Mouse (Mus musculus) stomach, postnatal 0 days (tissue): ENCODE measurements around the gene Ambra1.

Source experiments
- CTCF ChIP-seq: IDR thresholded peaks from 2 replicates; pipeline ENCODE4 v1.5.1; 2016; ENCODE audit warnings: antibody characterized with exemption, low read depth, mild to moderate bottlenecking, moderate library complexity
- EP300 ChIP-seq: optimal IDR thresholded peaks from 2 replicates; pipeline ENCODE3; 2016; ENCODE audit warnings: antibody characterized with exemption

- TF ChIP-seq EP300, result no peak
- no peak for TF ChIP-seq CTCF
These were observed 33.7 kb upstream of the Ambra1 start for GRCm38 (mm10) chr2:91696225-91696590.
